Mouse (Mus musculus): ENCODE measurements at regions not wholly inside any gene's neighbourhood (a gene's known extent, or its start where the extent isn't known, plus 50 kb on each side); places are given as distances from the start of the nearest gene placed in this dataset.
A peak's percentile ranks its signal among the peaks of the same experiment; 100 is the strongest.

- H3K4me3 ChIP-seq (replicated peaks): no peak overlapping the region
- no peaks in the 10 kb centered on the region for H3K9me3 ChIP-seq
- WGBS: 14% methylated on average over 5 of the region's 5 CpGs
- H3K4me2 ChIP-seq: no peak overlapping the region
- H3K36me3 ChIP-seq: 0 out of 2 replicates have a peak, but pooled peaks cover 6% of the 10 kb centered on the region
- peaks cover 63% of the 10 kb centered on the region for H3K4me1 ChIP-seq (replicated peaks)
- peak overlapping the region; percentile 91 for H3K27ac ChIP-seq
- no peaks in the 10 kb centered on the region for H3K27me3 ChIP-seq
- H3K9ac ChIP-seq (replicated peaks): no peak overlapping the region
- peak; percentile 93 for ATAC-seq (ENCODE audit: insufficient number of reproducible peaks, insufficient read depth, low FRiP score, low TSS enrichment, low read depth)
These were observed 262.9 kb downstream of the Sox4 start for GRCm38 (mm10) chr13:28690511-28691160.

- no peak overlapping the region for H3K4me2 ChIP-seq
- no peak overlapping the region for H3K4me3 ChIP-seq (replicated peaks)
- peaks cover 49% of the 10 kb centered on the region for H3K4me1 ChIP-seq (replicated peaks)
- H3K9ac ChIP-seq (replicated peaks): no peak overlapping the region
- H3K9me3 ChIP-seq: no peaks in the 10 kb centered on the region
- H3K27ac ChIP-seq: no peak overlapping the region
- 83% methylated on average over 1 of the region's 1 CpGs for WGBS
- H3K27me3 ChIP-seq: no peaks in the 10 kb centered on the region
- no peak for ATAC-seq (ENCODE audit: insufficient number of reproducible peaks, insufficient read depth, low FRiP score, low TSS enrichment, low read depth)
- H3K36me3 ChIP-seq: 0 out of 2 replicates have a peak, but pooled peaks cover 6% of the 10 kb centered on the region
These were observed 265.7 kb downstream of the Sox4 start for GRCm38 (mm10) chr13:28687838-28688237.

GRCm38 (mm10) chr13:28684311-28684710 is 269.2 kb downstream of the Sox4 start:
- Histone ChIP-seq H3K4me3 (replicated peaks) (no peak overlapping the region), H3K27me3 (no peaks in the 10 kb centered on the region), H3K36me3 (0 out of 2 replicates have a peak, but pooled peaks cover 6% of the 10 kb centered on the region), H3K27ac (no peak overlapping the region), H3K4me2 (no peak overlapping the region), H3K4me1 (replicated peaks) (peaks cover 17% of the 10 kb centered on the region), H3K9ac (replicated peaks) (no peak overlapping the region), H3K9me3 (no peaks in the 10 kb centered on the region)
- no peak for ATAC-seq (ENCODE audit: insufficient number of reproducible peaks, insufficient read depth, low FRiP score, low TSS enrichment, low read depth)
- WGBS: 74% methylated on average over 3 of the region's 3 CpGs

DNA sequence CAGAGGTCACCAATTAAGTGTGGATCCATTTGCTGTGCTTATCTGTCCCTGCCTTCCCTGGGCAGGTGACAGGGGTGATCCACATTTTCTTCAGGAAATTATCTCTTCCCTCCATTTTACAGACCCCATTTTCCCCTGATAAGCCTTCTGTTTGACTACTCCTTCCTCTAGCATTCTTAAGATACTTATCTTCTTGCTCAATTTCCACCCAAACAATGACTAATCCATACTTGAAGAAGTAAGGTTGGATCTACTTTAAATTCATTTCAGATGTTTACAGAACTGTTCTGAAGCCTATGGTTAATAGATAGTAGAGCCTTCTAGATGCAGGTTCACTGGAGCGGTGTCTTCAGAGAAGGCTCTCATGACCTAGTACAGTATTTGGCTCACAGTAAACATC is 273.2 kb downstream of the Sox4 start:
- Histone ChIP-seq H3K9ac (replicated peaks) (no peak overlapping the region), H3K4me3 (replicated peaks) (no peak overlapping the region), H3K4me2 (no peak overlapping the region), H3K4me1 (replicated peaks) (peaks cover 4% of the 10 kb centered on the region), H3K27ac (no peak overlapping the region), H3K9me3 (no peaks in the 10 kb centered on the region), H3K27me3 (no peaks in the 10 kb centered on the region), H3K36me3 (no peaks in the 10 kb centered on the region)
- 93% methylated on average over 1 of the region's 1 CpGs for WGBS
- no peak for ATAC-seq (ENCODE audit: insufficient number of reproducible peaks, insufficient read depth, low FRiP score, low TSS enrichment, low read depth)

DNA sequence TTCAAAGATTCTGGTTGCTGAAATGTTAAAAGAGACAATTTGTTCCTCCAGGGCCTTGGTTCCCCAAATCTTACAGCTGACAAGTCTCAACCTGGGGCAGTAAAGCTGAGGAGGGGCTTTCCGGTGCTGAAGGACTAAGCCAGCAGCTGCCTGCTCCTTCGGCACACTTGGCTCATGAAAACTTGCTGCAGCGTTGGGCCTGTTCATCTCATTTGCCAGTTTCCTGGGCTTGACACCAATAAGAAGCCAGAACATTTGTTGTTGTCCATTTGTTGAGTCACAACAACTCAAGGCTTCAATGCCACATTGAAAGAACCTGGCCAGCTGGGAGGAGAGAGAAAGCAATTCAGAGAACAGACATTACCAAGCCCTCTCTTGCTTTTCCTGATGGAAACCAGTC is 279.9 kb downstream of the Sox4 start:
- WGBS: 44% methylated on average over 3 of the region's 3 CpGs

DNA sequence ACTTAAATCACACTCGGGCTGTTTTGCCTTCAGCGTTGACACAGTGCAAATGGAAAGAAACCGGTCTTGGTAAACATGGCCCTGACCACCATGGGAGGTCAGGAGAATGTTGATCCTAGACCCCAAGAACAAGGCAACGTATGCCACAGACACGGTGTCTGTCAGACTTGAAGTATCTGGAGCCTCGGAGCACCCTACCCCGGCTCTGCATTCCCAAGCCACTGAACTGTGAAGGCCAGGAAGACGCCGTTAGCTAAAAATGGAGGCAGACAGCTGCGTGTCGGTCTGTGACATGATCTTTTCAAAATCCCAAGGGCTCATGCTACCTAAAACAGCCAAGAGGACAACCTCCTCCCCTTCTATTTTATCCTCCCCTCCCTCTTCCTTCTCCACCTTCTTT is 282.0 kb downstream of the Sox4 start:
- Histone ChIP-seq H3K4me1 (replicated peaks) (peaks cover 32% of the 10 kb centered on the region), H3K27me3 (no peaks in the 10 kb centered on the region), H3K9me3 (no peaks in the 10 kb centered on the region), H3K9ac (replicated peaks) (no peak overlapping the region), H3K27ac (no peak overlapping the region), H3K36me3 (peaks cover 7% of the 10 kb centered on the region; the same call in 1 of the 2 replicates), H3K4me2 (no peak overlapping the region), H3K4me3 (replicated peaks) (no peak overlapping the region)
- no peak for ATAC-seq (ENCODE audit: insufficient number of reproducible peaks, insufficient read depth, low FRiP score, low TSS enrichment, low read depth)
- WGBS: 82% methylated on average over 11 of the region's 11 CpGs

More for the DNA sequence above, 279.9 kb downstream of the Sox4 start:
- Histone ChIP-seq H3K27me3 (no peaks in the 10 kb centered on the region), H3K4me3 (replicated peaks) (no peak overlapping the region), H3K9ac (replicated peaks) (no peak overlapping the region), H3K4me1 (replicated peaks) (peaks cover 23% of the 10 kb centered on the region), H3K9me3 (no peaks in the 10 kb centered on the region), H3K4me2 (no peak overlapping the region), H3K36me3 (no peaks in the 10 kb centered on the region), H3K27ac (peak overlapping the region; percentile 56; the same call in 1 of the 2 replicates)
- no peak for ATAC-seq (ENCODE audit: insufficient number of reproducible peaks, insufficient read depth, low FRiP score, low TSS enrichment, low read depth)

- Histone ChIP-seq H3K4me2 (no peak overlapping the region), H3K27ac (no peak overlapping the region), H3K4me1 (replicated peaks) (peaks cover 31% of the 10 kb centered on the region), H3K27me3 (no peaks in the 10 kb centered on the region), H3K9me3 (no peaks in the 10 kb centered on the region), H3K4me3 (replicated peaks) (no peak overlapping the region), H3K36me3 (peaks cover 7% of the 10 kb centered on the region; the same call in 1 of the 2 replicates), H3K9ac (replicated peaks) (no peak overlapping the region)
- WGBS: 86% methylated on average over 4 of the region's 4 CpGs
- no peak for ATAC-seq (ENCODE audit: insufficient number of reproducible peaks, insufficient read depth, low FRiP score, low TSS enrichment, low read depth)
These were observed 283.5 kb downstream of the Sox4 start for GRCm38 (mm10) chr13:28669832-28670585.

DNA sequence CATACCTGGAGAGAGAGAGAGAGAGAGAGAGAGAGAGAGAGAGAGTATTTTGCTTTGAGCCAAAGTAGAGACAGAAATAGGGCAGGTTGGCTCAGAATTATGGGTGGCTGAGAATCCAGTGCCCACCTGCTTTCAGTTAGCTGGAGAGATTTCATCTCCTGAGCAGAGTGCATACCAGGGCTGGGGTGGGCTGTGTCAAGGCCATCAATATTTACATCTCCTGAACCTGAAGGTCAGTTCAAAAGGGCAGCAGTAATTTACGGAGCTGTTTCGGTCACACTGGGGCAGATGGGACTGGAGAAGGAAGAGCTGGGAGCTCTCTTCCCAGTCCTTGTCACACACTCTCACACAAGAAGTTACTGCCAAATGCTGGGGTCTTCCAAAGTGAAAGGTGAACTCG is 286.7 kb downstream of the Sox4 start:
- Histone ChIP-seq H3K4me2 (no peak overlapping the region), H3K9ac (replicated peaks) (no peak overlapping the region; the same call in 1 of the 2 replicates), H3K4me1 (replicated peaks) (peaks cover 30% of the 10 kb centered on the region), H3K4me3 (replicated peaks) (no peak overlapping the region), H3K27ac (0 out of 2 replicates have a peak overlapping the region, but pooled peaks have one; percentile 13), H3K27me3 (no peaks in the 10 kb centered on the region), H3K9me3 (no peaks in the 10 kb centered on the region), H3K36me3 (peaks cover 7% of the 10 kb centered on the region; the same call in 1 of the 2 replicates)
- WGBS: 17% methylated on average over 3 of the region's 3 CpGs
- no peak for ATAC-seq (ENCODE audit: insufficient number of reproducible peaks, insufficient read depth, low FRiP score, low TSS enrichment, low read depth)

- Histone ChIP-seq H3K9me3 (no peaks in the 10 kb centered on the region), H3K36me3 (peaks cover 7% of the 10 kb centered on the region; the same call in 1 of the 2 replicates), H3K4me3 (replicated peaks) (no peak overlapping the region), H3K9ac (replicated peaks) (no peak overlapping the region), H3K27me3 (no peaks in the 10 kb centered on the region), H3K4me2 (no peak overlapping the region), H3K4me1 (replicated peaks) (peaks cover 33% of the 10 kb centered on the region), H3K27ac (0 out of 2 replicates have a peak overlapping the region, but pooled peaks have one; percentile 17)
- no peak for ATAC-seq (ENCODE audit: insufficient number of reproducible peaks, insufficient read depth, low FRiP score, low TSS enrichment, low read depth)
- WGBS: 57% methylated on average over 5 of the region's 5 CpGs
These were observed 288.4 kb downstream of the Sox4 start for GRCm38 (mm10) chr13:28665150-28665549.

GRCm38 (mm10) chr13:28664698-28665097 is 288.8 kb downstream of the Sox4 start:
- no peak overlapping the region for H3K9ac ChIP-seq (replicated peaks)
- no peaks in the 10 kb centered on the region for H3K27me3 ChIP-seq
- H3K4me3 ChIP-seq (replicated peaks): no peak overlapping the region
- no peak overlapping the region for H3K4me2 ChIP-seq
- peaks cover 33% of the 10 kb centered on the region for H3K4me1 ChIP-seq (replicated peaks)
- H3K9me3 ChIP-seq: no peaks in the 10 kb centered on the region
- 41% methylated on average over 4 of the region's 4 CpGs for WGBS
- H3K27ac ChIP-seq: 0 out of 2 replicates have a peak overlapping the region, but pooled peaks have one; percentile 17
- ATAC-seq (ENCODE audit: insufficient number of reproducible peaks, insufficient read depth, low FRiP score, low TSS enrichment, low read depth): no peak
- peaks cover 7% of the 10 kb centered on the region; the same call in 1 of the 2 replicates for H3K36me3 ChIP-seq

- WGBS: 33% methylated on average over 7 of the region's 7 CpGs
- H3K9ac ChIP-seq (replicated peaks): no peak overlapping the region
- H3K9me3 ChIP-seq: no peaks in the 10 kb centered on the region
- H3K4me2 ChIP-seq: no peak overlapping the region
- H3K4me3 ChIP-seq (replicated peaks): no peak overlapping the region
- peak; percentile 34; the same call in 1 of the 2 replicates for ATAC-seq (ENCODE audit: insufficient number of reproducible peaks, insufficient read depth, low FRiP score, low TSS enrichment, low read depth)
- H3K4me1 ChIP-seq (replicated peaks): peaks cover 39% of the 10 kb centered on the region
- no peaks in the 10 kb centered on the region for H3K27me3 ChIP-seq
- peak overlapping the region; percentile 45; the same call in 1 of the 2 replicates for H3K27ac ChIP-seq
- H3K36me3 ChIP-seq: peaks cover 7% of the 10 kb centered on the region; the same call in 1 of the 2 replicates
These were observed 289.4 kb downstream of the Sox4 start for GRCm38 (mm10) chr13:28663950-28664681.

Measured in limb, embryonic 12.5 days (tissue).